Mouse (Mus musculus): Measurements from ENCODE around the gene Ranbp17.

GRCm38 (mm10) chr11:33217384-33218079, 296.0 kb downstream of the Ranbp17 start:
- TF ChIP-seq EP300 (IDR thresholded peaks at IDR 0.05; ENCODE audit: low read depth) (no peak), CTCF (IDR thresholded peaks at IDR 0.05; ENCODE audit: low read depth) (no peak)

All from liver, postnatal 0 days (tissue).